Mouse (Mus musculus) midbrain, embryonic 13.5 days (tissue): ENCODE measurements around the gene Tom1l2. TPM values are rescaled to one million over a fixed set of nuclear protein-coding genes. Genes with fewer than 3 reads are reported as not detected.

Experiments
- ATAC-seq: fragments of 200-750 bp; cut with Nextera tagmentation; 2 replicates; pipeline ENCODE4 v1.8.0; 2017; ENCODE audit warnings: mild to moderate bottlenecking, moderate TSS enrichment, moderate library complexity
- H3K27ac ChIP-seq: fragments of 300-500 bp; sonication (generic); 2 replicates; pipeline ENCODE4 v1.5.1; 2015; ENCODE audit warnings: inconsistent platforms, mild to moderate bottlenecking, moderate library complexity
- H3K27me3 ChIP-seq: fragments of 300-500 bp; sonication (generic); 2 replicates; pipeline ENCODE4 v1.6.1; 2015; ENCODE audit warnings: mild to moderate bottlenecking, inconsistent platforms
- H3K36me3 ChIP-seq: fragments of 300-500 bp; sonication (generic); 2 replicates; pipeline ENCODE4 v1.6.1; 2015; ENCODE audit warnings: mild to moderate bottlenecking, inconsistent platforms
- H3K4me1 ChIP-seq: fragments of 300-500 bp; sonication (generic); replicated peaks from 2 replicates; pipeline ENCODE4 v1.6.1; 2015; ENCODE audit warnings: inconsistent platforms
- H3K4me2 ChIP-seq: fragments of 300-500 bp; sonication (generic); replicated peaks from 2 replicates; pipeline ENCODE4 v1.6.1; 2015; ENCODE audit warnings: moderate library complexity, mild to moderate bottlenecking, inconsistent platforms
- H3K4me3 ChIP-seq: fragments of 300-500 bp; sonication (generic); replicated peaks from 2 replicates; pipeline ENCODE4 v1.5.1; 2015; ENCODE audit warnings: mild to moderate bottlenecking, inconsistent platforms
- H3K9ac ChIP-seq: fragments of 300-500 bp; sonication (generic); replicated peaks from 2 replicates; pipeline ENCODE4 v1.6.1; 2015; ENCODE audit warnings: mild to moderate bottlenecking, inconsistent platforms
- H3K9me3 ChIP-seq: fragments of 300-500 bp; sonication (generic); 2 replicates; pipeline ENCODE4 v1.6.1; 2016; ENCODE audit warnings: mild to moderate bottlenecking, inconsistent platforms
- WGBS: fragments of 180-500 bp; shearing (Covaris S2); methylation state at CpG from one replicate; pipeline ENCODE4 v1.1.7; 2015; 5-methylcytosine and 5-hydroxymethylcytosine counted together
- microRNA-seq: library from miRNA; unstranded; fragments of <30 nt; microRNA quantifications from one replicate; pipeline ENCODE4, GENCODE M21; 2016
- polyA plus RNA-seq: library from polyadenylated mRNA; unstranded; fragments of >200 nt; fragmentation: Nextera tagmentation; extraction: Ambion mirVana; gene quantifications from 2 replicates; pipeline ENCODE4 v1.2.1, GENCODE M21; 2015

The Tom1l2 gene
- polyA plus RNA-seq, 1 experiment from 2014 or later: 50.1 TPM

- Histone ChIP-seq H3K4me3 (peak overlapping the region; percentile 70), H3K27me3 (no peaks in the 10 kb centered on the region), H3K27ac (peak overlapping the region; percentile 99), H3K4me1 (peaks cover 87% of the 10 kb centered on the region), H3K9ac (peak overlapping the region; percentile 93), H3K4me2 (peak overlapping the region; percentile 99), H3K36me3 (no peaks in the 10 kb centered on the region), H3K9me3 (no peaks in the 10 kb centered on the region)
- peak; percentile 77 for ATAC-seq
- WGBS: under 1% methylated on average over 42 of the region's 42 CpGs
These were observed 175.6 kb downstream of the Tom1l2 start for GRCm38 (mm10) chr11:60176975-60177657.

Small RNA genes within 50 kb of the gene (microRNA-seq; reads per million reads assigned to microRNA genes)
- gene Gm27711 (not detected), gene Mir6921 (not detected), gene Mir6922 (not detected)

Other genes starting within 250 kb of the Tom1l2 start
- gene Rai1, start 247.9 kb downstream of the Tom1l2 start, polyA plus RNA-seq: 32.7 and 33.8 TPM in 2 replicates
- 38.5 and 46.0 TPM in 2 replicates for gene Srebf1, start 130.3 kb downstream of the Tom1l2 start, polyA plus RNA-seq
- gene Drc3, start 424 bp upstream of the Tom1l2 start, polyA plus RNA-seq: 4.3 and 5.1 TPM in 2 replicates
- 20.4 and 23.3 TPM in 2 replicates for gene Gid4, start 64.2 kb upstream of the Tom1l2 start, polyA plus RNA-seq
- 39.4 and 42.9 TPM in 2 replicates for gene Atpaf2, start 65.6 kb upstream of the Tom1l2 start, polyA plus RNA-seq
- 91.5 and 95.5 TPM in 2 replicates for gene Drg2, start 101.7 kb upstream of the Tom1l2 start, polyA plus RNA-seq
- 0.04 and 0.08 TPM in 2 replicates for gene Myo15, start 116.4 kb upstream of the Tom1l2 start, polyA plus RNA-seq
- 27.2 and 31.0 TPM in 2 replicates for gene Alkbh5, start 183.5 kb upstream of the Tom1l2 start, polyA plus RNA-seq